Mouse (Mus musculus): Measurements from ENCODE around the gene Ufc1.

- TF ChIP-seq GATA1 (IDR thresholded peaks at IDR 0.05; ENCODE audit: borderline replicate concordance, low read length) (no peak), FLI1 (IDR thresholded peaks at IDR 0.05; ENCODE audit: low read length) (no peak)
These were observed 24.9 kb upstream of the Ufc1 start for GRCm38 (mm10) chr1:171319748-171320147.

Measured in megakaryocyte, embryonic 14.5 days (primary cell).